12 mouse cellular contexts compared by ENCODE assay signal in the genomic region with DNA sequence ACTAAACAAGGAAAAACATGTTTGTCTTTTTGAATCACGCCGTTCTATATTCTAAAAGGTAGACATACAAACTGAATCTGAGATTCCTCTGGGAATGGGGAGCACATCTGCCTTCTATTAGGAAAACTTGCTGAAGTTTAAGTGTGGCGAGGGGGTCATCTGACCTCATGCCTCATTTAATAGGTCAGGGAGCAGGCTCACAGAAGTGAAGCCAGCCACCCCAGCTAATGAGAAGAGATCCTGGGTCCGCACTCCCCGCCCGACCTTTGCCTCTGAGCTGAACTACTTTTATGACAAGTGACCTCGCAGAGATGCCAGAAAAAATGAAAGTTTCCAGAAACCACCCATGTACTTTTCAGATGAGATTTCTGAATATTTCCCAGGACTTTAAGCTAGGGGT.
DNase-seq lines count a peak whose midpoint lies in the region; ATAC-seq and TF ChIP-seq lines count a peak whose summit lies in the region.
"Had no signal": no experiment of that assay in that cellular context is flagged by ENCODE, and none has a peak within 500 bp of the region (broad histone marks: within the 10 kb centered on the region; RNA-seq: fewer than 3 reads in every experiment).

No protein-coding gene starts in this region.

- H3K36me3 ChIP-seq in hindbrain, embryonic 10.5 days = no peaks in the 10 kb centered on the region
- H3K36me3 ChIP-seq in hindbrain, embryonic 12.5 days = no peaks in the 10 kb centered on the region
- H3K36me3 ChIP-seq in embryonic facial prominence, embryonic 13.5 days = no peaks in the 10 kb centered on the region
- H3K36me3 ChIP-seq in kidney, postnatal 0 days (ENCODE audit: insufficient read depth, low read length) = no peaks in the 10 kb centered on the region
- H3K36me3 ChIP-seq in intestine, embryonic 16.5 days (ENCODE audit: control insufficient read depth, insufficient read depth, low read length) = no peaks in the 10 kb centered on the region
- H3K36me3 ChIP-seq: forebrain, embryonic 12.5 days had no signal

- no peak for TF ChIP-seq CTCF in kidney, postnatal 0 days (IDR thresholded peaks at IDR 0.05; ENCODE audit: low read depth)
- TF ChIP-seq CTCF in lung, adult 2 months (IDR thresholded peaks at IDR 0.05; ENCODE audit: insufficient read depth, low read length) = no peak

- no peaks in the 10 kb centered on the region for H3K27me3 ChIP-seq in hindbrain, embryonic 10.5 days (ENCODE audit: insufficient read depth, poor library complexity, severe bottlenecking)
- H3K27me3 ChIP-seq in hindbrain, embryonic 12.5 days = no peaks in the 10 kb centered on the region
- H3K27me3 ChIP-seq in embryonic facial prominence, embryonic 13.5 days = no peaks in the 10 kb centered on the region
- H3K27me3 ChIP-seq in kidney, postnatal 0 days (ENCODE audit: insufficient read depth, low read length) = no peaks in the 10 kb centered on the region
- H3K27me3 ChIP-seq in intestine, embryonic 16.5 days (replicated peaks; ENCODE audit: control insufficient read depth, insufficient read depth, low read length) = no peaks in the 10 kb centered on the region
- H3K27me3 ChIP-seq: forebrain, embryonic 12.5 days had no signal

- no peak for ATAC-seq in hindbrain, embryonic 12.5 days (ENCODE audit: low FRiP score)
- no peak for ATAC-seq in embryonic facial prominence, embryonic 13.5 days (ENCODE audit: insufficient number of reproducible peaks, insufficient read depth, low FRiP score, low TSS enrichment, low read depth)
- no peak for ATAC-seq in kidney, postnatal 0 days (replicated peaks; ENCODE audit: low FRiP score, low read depth)
- ATAC-seq in intestine, embryonic 16.5 days = no peak

- H3K4me3 ChIP-seq in hindbrain, embryonic 10.5 days = no peak overlapping the region
- H3K4me3 ChIP-seq in hindbrain, embryonic 12.5 days = no peak overlapping the region
- H3K4me3 ChIP-seq in embryonic facial prominence, embryonic 13.5 days = no peak overlapping the region
- no peak overlapping the region for H3K4me3 ChIP-seq in kidney, postnatal 0 days (replicated peaks; ENCODE audit: low read depth, low read length)
- no peak overlapping the region for H3K4me3 ChIP-seq in intestine, embryonic 16.5 days (ENCODE audit: low read length)
- H3K4me3 ChIP-seq in lung, adult 2 months (replicated peaks; ENCODE audit: extremely low read depth, low read depth, low read length) = no peak overlapping the region
- H3K4me3 ChIP-seq: forebrain, embryonic 12.5 days had no signal

- H3K9me3 ChIP-seq in hindbrain, embryonic 10.5 days = no peaks in the 10 kb centered on the region
- no peaks in the 10 kb centered on the region for H3K9me3 ChIP-seq in hindbrain, embryonic 12.5 days (replicated peaks)
- H3K9me3 ChIP-seq in embryonic facial prominence, embryonic 13.5 days = no peaks in the 10 kb centered on the region
- no peaks in the 10 kb centered on the region for H3K9me3 ChIP-seq in kidney, postnatal 0 days (replicated peaks; ENCODE audit: low read length)
- no peaks in the 10 kb centered on the region for H3K9me3 ChIP-seq in intestine, embryonic 16.5 days (ENCODE audit: control insufficient read depth, low read length)
- H3K9me3 ChIP-seq: forebrain, embryonic 12.5 days had no signal

- peaks cover 7% of the 10 kb centered on the region; the same call in 1 of the 2 replicates for H3K4me1 ChIP-seq in hindbrain, embryonic 10.5 days (replicated peaks)
- no peaks in the 10 kb centered on the region for H3K4me1 ChIP-seq in hindbrain, embryonic 12.5 days
- H3K4me1 ChIP-seq in embryonic facial prominence, embryonic 13.5 days = peaks cover 6% of the 10 kb centered on the region
- no peaks in the 10 kb centered on the region for H3K4me1 ChIP-seq in kidney, postnatal 0 days (replicated peaks; ENCODE audit: insufficient read depth, low read length)
- no peaks in the 10 kb centered on the region for H3K4me1 ChIP-seq in intestine, embryonic 16.5 days (ENCODE audit: control insufficient read depth, insufficient read depth, low read length)
- no peaks in the 10 kb centered on the region for H3K4me1 ChIP-seq in lung, adult 2 months (ENCODE audit: control insufficient read depth, insufficient read depth, low read length)

- H3K4me2 ChIP-seq in hindbrain, embryonic 12.5 days (replicated peaks) = no peak overlapping the region
- H3K4me2 ChIP-seq in embryonic facial prominence, embryonic 13.5 days = 0 out of 2 replicates have a peak overlapping the region, but pooled peaks have one; percentile 16
- H3K4me2 ChIP-seq in kidney, postnatal 0 days (ENCODE audit: low read length) = no peak overlapping the region
- no peak overlapping the region for H3K4me2 ChIP-seq in intestine, embryonic 16.5 days (ENCODE audit: low read depth, low read length)
- H3K4me2 ChIP-seq: forebrain, embryonic 12.5 days had no signal

- peak; percentile 44 for DNase-seq in hindbrain, embryonic 10.5 days (ENCODE audit: low spot score)
- DNase-seq in kidney, postnatal 0 days (ENCODE audit: low spot score) = peak; percentile 21
- DNase-seq in retina, embryonic 14.5 days (ENCODE audit: low spot score) = peak; percentile 58
- no peak for DNase-seq in lung, adult 2 months
- no peak for DNase-seq in layer of hippocampus, adult 11-12 months (ENCODE audit: low spot score)
- DNase-seq: cerebellum, postnatal 25 days; lung, adult 18-20 months; right cerebral cortex, adult 18-20 months had no signal

- no peak overlapping the region for H3K27ac ChIP-seq in hindbrain, embryonic 10.5 days
- no peak overlapping the region for H3K27ac ChIP-seq in hindbrain, embryonic 12.5 days
- H3K27ac ChIP-seq in embryonic facial prominence, embryonic 13.5 days = no peak overlapping the region
- no peak overlapping the region for H3K27ac ChIP-seq in kidney, postnatal 0 days
- H3K27ac ChIP-seq in intestine, embryonic 16.5 days (ENCODE audit: low read length) = no peak overlapping the region
- H3K27ac ChIP-seq: forebrain, embryonic 12.5 days had no signal

- no peak overlapping the region for H3K9ac ChIP-seq in hindbrain, embryonic 12.5 days
- no peak overlapping the region for H3K9ac ChIP-seq in embryonic facial prominence, embryonic 13.5 days
- H3K9ac ChIP-seq in kidney, postnatal 0 days (ENCODE audit: low read depth, low read length) = no peak overlapping the region
- H3K9ac ChIP-seq in intestine, embryonic 16.5 days (ENCODE audit: low read depth, low read length) = no peak overlapping the region
- H3K9ac ChIP-seq: forebrain, embryonic 12.5 days had no signal

- TF ChIP-seq POLR2A in lung, adult 2 months (IDR thresholded peaks at IDR 0.05; ENCODE audit: borderline replicate concordance, extremely low read depth, low read depth, low read length) = no peak

- WGBS in hindbrain, embryonic 10.5 days = 52% methylated on average over 7 of the region's 7 CpGs
- WGBS in hindbrain, embryonic 12.5 days = 54% methylated on average over 7 of the region's 7 CpGs
- 26% methylated on average over 7 of the region's 7 CpGs for WGBS in embryonic facial prominence, embryonic 13.5 days
- 38% methylated on average over 7 of the region's 7 CpGs for WGBS in kidney, postnatal 0 days
- WGBS in intestine, embryonic 16.5 days = 68% methylated on average over 7 of the region's 7 CpGs
- 86% methylated on average over 7 of the region's 7 CpGs for WGBS in lung, adult 2 months

Comparison
In these comparisons a context has a peak if more than half of its experiments do, and no peak if none do; other contexts are left out.
1. DNase-seq: peak in hindbrain, embryonic 10.5 days (single experiment), kidney, postnatal 0 days (single experiment) and retina, embryonic 14.5 days (single experiment); none in lung, adult 2 months (single experiment) and layer of hippocampus, adult 11-12 months (single experiment).